Mouse (Mus musculus): ENCODE results near the gene Apopt1. TPM values are rescaled to one million over a fixed set of nuclear protein-coding genes. Genes with fewer than 3 reads are reported as not detected.

The Apopt1 gene
- polyA plus RNA-seq, 1 experiment: 38.2 TPM

GRCm38 (mm10) chr12:111753347-111753746, 40.3 kb downstream of the Apopt1 start:
- TF ChIP-seq POLR2A (IDR thresholded peaks at IDR 0.05; ENCODE audit: low read depth, low read length) (no peak), CTCF (IDR thresholded peaks at IDR 0.05; ENCODE audit: borderline replicate concordance, insufficient read depth, low read length) (no peak)
- Histone ChIP-seq H3K27ac (ENCODE audit: insufficient read depth, low read length) (no peak overlapping the region), H3K4me3 (ENCODE audit: insufficient read depth, low read length) (no peak overlapping the region), H3K4me1 (ENCODE audit: control insufficient read depth, insufficient read depth, low read length) (0 out of 2 replicates have a peak, but pooled peaks cover 4% of the 10 kb centered on the region)

DNA sequence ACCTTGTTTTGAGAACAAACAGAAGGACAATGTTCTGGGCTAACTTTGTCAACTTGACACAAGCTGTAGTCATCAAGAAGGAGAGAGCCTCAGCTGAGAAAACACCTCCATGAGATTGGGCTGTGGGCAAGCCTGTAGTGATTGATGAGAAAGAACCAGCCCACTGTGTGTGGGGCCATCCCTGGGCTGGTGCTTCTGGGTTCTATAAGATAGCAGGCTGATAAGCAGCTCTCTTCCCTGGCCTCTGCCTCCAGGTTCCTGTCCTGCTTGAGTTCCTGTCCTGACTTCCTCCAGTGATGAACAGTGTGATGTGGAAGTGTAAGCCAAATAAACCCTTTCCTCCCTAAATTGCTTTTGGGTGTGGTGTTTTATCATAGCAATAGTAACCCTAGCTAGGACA, 41.6 kb downstream of the Apopt1 start:
- H3K27ac ChIP-seq (ENCODE audit: insufficient read depth, low read length): no peak overlapping the region
- 0 out of 2 replicates have a peak, but pooled peaks cover 4% of the 10 kb centered on the region for H3K4me1 ChIP-seq (ENCODE audit: control insufficient read depth, insufficient read depth, low read length)
- H3K4me3 ChIP-seq (ENCODE audit: insufficient read depth, low read length): no peak overlapping the region
- TF ChIP-seq POLR2A (IDR thresholded peaks at IDR 0.05; ENCODE audit: low read depth, low read length) (no peak), CTCF (IDR thresholded peaks at IDR 0.05; ENCODE audit: borderline replicate concordance, insufficient read depth, low read length) (no peak)

DNA sequence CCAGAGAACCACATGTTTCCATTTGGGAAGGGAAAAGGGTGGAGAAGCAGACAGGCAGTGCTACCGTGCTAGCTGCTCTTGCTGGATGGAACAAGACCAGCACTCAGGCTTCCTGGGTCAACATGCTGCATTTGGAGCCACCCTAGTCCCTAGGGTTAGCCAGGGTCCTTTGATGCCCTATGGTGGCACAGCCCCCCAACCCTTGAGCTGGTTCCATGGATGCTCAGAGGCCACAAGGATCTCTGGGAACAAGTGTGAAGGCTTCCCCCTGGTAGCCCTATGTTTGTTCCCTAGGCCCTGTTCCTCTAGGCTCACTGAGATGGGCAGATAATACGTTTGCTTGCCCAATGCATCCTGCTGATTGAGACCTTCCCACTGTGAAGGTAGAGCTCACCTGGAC, 42.2 kb downstream of the Apopt1 start:
- TF ChIP-seq CTCF (IDR thresholded peaks at IDR 0.05; ENCODE audit: borderline replicate concordance, insufficient read depth, low read length) (no peak), POLR2A (IDR thresholded peaks at IDR 0.05; ENCODE audit: low read depth, low read length) (no peak)

DNA sequence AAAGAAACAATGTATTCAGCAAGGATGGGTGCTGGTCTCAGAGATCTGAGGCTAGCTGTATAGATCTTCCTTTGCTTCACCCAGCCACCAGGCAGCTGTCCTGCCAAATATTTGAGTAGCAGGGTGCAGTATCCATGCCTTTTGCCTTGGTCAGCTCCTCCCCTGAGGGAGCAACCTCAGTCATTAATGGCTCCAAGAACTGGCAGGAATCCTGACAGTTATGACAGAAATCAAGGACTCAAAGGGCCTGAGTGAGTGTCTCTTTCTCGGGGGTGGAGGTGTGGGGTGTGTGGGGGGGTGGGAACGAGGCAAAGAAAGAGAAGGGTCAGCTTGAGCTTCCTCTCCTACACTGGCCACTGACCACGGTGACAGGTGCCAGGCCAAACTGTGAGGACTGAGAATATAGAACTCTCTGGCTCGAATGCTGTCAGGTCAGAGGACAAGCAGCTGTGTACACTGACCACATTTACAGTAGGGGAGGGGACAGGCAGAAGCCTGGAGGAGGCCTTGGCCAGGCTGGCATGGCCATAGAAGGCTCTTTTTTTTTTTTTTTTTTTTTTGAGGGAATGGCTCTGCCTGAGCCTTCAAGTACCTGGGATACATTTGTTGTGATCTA, 43.1 kb downstream of the Apopt1 start:
- TF ChIP-seq POLR2A (IDR thresholded peaks at IDR 0.05; ENCODE audit: low read depth, low read length) (no peak), CTCF (IDR thresholded peaks at IDR 0.05; ENCODE audit: borderline replicate concordance, insufficient read depth, low read length) (no peak)
- H3K27ac ChIP-seq (ENCODE audit: insufficient read depth, low read length): no peak overlapping the region
- H3K4me3 ChIP-seq (ENCODE audit: insufficient read depth, low read length): no peak overlapping the region
- H3K4me1 ChIP-seq (ENCODE audit: control insufficient read depth, insufficient read depth, low read length): 0 out of 2 replicates have a peak, but pooled peaks cover 7% of the 10 kb centered on the region

More for the DNA sequence above, 42.2 kb downstream of the Apopt1 start:
- H3K4me3 ChIP-seq (ENCODE audit: insufficient read depth, low read length): no peak overlapping the region
- H3K27ac ChIP-seq (ENCODE audit: insufficient read depth, low read length): no peak overlapping the region
- 0 out of 2 replicates have a peak, but pooled peaks cover 4% of the 10 kb centered on the region for H3K4me1 ChIP-seq (ENCODE audit: control insufficient read depth, insufficient read depth, low read length)

DNA sequence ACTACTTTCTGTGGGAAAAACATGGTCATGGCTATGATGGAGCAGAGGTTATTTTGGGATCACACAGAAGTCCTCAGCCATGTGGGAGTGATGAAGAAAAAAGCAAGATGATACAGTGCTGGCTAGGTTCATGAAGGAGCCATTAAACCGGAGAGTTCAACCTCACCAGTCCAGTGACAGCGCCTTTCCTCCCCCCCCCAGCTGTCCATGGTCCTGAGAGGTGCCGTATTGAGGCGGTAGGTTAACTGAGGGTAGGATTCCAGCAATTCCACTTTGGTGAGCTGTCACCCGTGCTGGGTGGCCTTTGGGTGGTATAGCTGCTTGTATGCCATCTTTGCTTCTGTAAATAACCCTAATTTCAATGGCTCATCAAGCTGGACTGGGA, 43.6 kb downstream of the Apopt1 start:
- H3K27ac ChIP-seq (ENCODE audit: insufficient read depth, low read length): no peak overlapping the region
- H3K4me1 ChIP-seq (ENCODE audit: control insufficient read depth, insufficient read depth, low read length): peaks cover 10% of the 10 kb centered on the region; the same call in 1 of the 2 replicates
- no peak overlapping the region for H3K4me3 ChIP-seq (ENCODE audit: insufficient read depth, low read length)
- TF ChIP-seq POLR2A (IDR thresholded peaks at IDR 0.05; ENCODE audit: low read depth, low read length): no peak
- no peak for TF ChIP-seq CTCF (IDR thresholded peaks at IDR 0.05; ENCODE audit: borderline replicate concordance, insufficient read depth, low read length)

- TF ChIP-seq POLR2A (IDR thresholded peaks at IDR 0.05; ENCODE audit: low read depth, low read length): no peak
- no peak for TF ChIP-seq CTCF (IDR thresholded peaks at IDR 0.05; ENCODE audit: borderline replicate concordance, insufficient read depth, low read length)
- Histone ChIP-seq H3K4me3 (ENCODE audit: insufficient read depth, low read length) (peak overlapping the region; percentile 96), H3K27ac (ENCODE audit: insufficient read depth, low read length) (no peak overlapping the region), H3K4me1 (ENCODE audit: control insufficient read depth, insufficient read depth, low read length) (peaks cover 14% of the 10 kb centered on the region; the same call in 1 of the 2 replicates)
These were observed 44.7 kb downstream of the Apopt1 start for GRCm38 (mm10) chr12:111757561-111758325.

- Histone ChIP-seq H3K4me1 (ENCODE audit: control insufficient read depth, insufficient read depth, low read length) (peaks cover 16% of the 10 kb centered on the region; the same call in 1 of the 2 replicates), H3K4me3 (ENCODE audit: insufficient read depth, low read length) (peak within 1 kb of the TSS; percentile 96), H3K27ac (ENCODE audit: insufficient read depth, low read length) (peak within 1 kb of the TSS; percentile 86)
- TF ChIP-seq CTCF (IDR thresholded peaks at IDR 0.05; ENCODE audit: borderline replicate concordance, insufficient read depth, low read length) (no peak), POLR2A (IDR thresholded peaks at IDR 0.05; ENCODE audit: low read depth, low read length) (peak; percentile 84)
These were observed 45.5 kb downstream of the Apopt1 start, which contains the start of gene Klc1 for GRCm38 (mm10) chr12:111758381-111759175. Gene Klc1 (plus strand): TSS chr12:111758849.

DNA sequence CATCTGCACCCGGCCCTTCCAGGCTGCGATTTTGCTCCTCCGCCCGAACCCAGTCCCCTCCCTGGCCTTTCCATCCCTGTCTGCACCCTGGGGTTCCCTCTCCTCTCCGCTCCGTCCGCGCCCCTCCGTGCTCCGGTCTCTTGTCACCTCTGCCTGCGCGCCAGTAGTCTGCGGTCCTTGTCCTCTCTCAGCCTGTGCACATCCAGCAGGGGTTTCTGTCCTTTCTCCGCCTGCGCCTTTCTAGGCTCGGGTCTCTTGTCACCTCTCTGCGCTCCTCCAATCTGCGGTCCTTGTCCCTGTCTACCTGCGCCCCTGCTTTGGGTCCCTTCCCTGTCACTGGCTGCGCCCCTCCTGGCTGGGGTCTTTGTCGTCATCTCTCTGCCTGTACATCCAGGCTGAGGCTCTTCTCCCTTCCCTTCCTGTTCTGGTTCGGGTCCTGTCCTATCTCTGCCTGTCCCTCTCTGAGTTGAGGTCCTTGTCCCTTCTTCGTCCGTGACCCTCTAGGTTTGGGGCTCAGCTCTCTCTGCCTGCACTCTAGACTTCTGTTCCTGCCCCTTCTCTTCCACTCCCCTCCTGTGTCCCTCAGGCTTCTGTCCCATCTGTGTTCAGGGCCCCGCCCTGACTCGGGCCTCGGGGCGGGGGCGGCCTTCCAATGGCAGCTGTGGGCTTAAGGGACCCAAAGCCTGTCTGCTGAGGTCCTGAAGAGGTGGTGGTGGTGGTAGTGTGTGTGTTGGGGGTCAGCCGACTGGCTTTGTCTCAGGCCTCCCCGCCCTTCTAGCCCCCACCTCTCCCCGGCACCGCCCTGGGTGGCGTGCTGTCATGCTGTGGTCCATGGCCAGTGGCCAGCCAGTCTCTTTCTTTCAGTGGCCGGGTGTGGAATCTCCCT, 46.4 kb downstream of the Apopt1 start:
- Histone ChIP-seq H3K4me3 (ENCODE audit: insufficient read depth, low read length) (peak overlapping the region; percentile 96), H3K4me1 (ENCODE audit: control insufficient read depth, insufficient read depth, low read length) (peaks cover 16% of the 10 kb centered on the region; the same call in 1 of the 2 replicates), H3K27ac (ENCODE audit: insufficient read depth, low read length) (peak overlapping the region; percentile 86)
- TF ChIP-seq POLR2A (IDR thresholded peaks at IDR 0.05; ENCODE audit: low read depth, low read length) (peak; percentile 69; the same call in 1 of the 2 replicates), CTCF (IDR thresholded peaks at IDR 0.05; ENCODE audit: borderline replicate concordance, insufficient read depth, low read length) (no peak)
